Mouse (Mus musculus) small intestine, adult 2 months (tissue): ENCODE measurements around the gene Cdip1. TPM values are rescaled to one million over a fixed set of nuclear protein-coding genes. Genes with fewer than 3 reads are reported as not detected.
A peak's percentile ranks its signal among the peaks of the same experiment; 100 is the strongest.

Experiments
- H3K27ac ChIP-seq: fragments of 200-500 bp; 2 replicates; pipeline ENCODE4 v1.5.1; 2012; ENCODE audit warnings: low read depth, low read length, control low read depth, inconsistent platforms; ENCODE audit not compliant: insufficient read depth
- H3K27me3 ChIP-seq: fragments of 200-500 bp; 2 replicates; pipeline ENCODE4 v1.6.1; 2012; ENCODE audit warnings: mild to moderate bottlenecking, moderate library complexity, low read length, inconsistent platforms; ENCODE audit not compliant: control insufficient read depth, insufficient read depth
- H3K36me3 ChIP-seq: fragments of 200-500 bp; 2 replicates; pipeline ENCODE4 v1.6.1; 2012; ENCODE audit warnings: mild to moderate bottlenecking, low read length, control low read depth, inconsistent platforms; ENCODE audit not compliant: control insufficient read depth, insufficient read depth
- H3K4me1 ChIP-seq: fragments of 200-500 bp; 2 replicates; pipeline ENCODE4 v1.6.1; 2012; ENCODE audit warnings: low read length, inconsistent platforms, mixed read lengths; ENCODE audit not compliant: control insufficient read depth, insufficient read depth, insufficient read length
- H3K4me3 ChIP-seq: fragments of 200-500 bp; 2 replicates; pipeline ENCODE4 v1.5.1; 2012; ENCODE audit warnings: low read depth, mild to moderate bottlenecking, control low read depth, inconsistent platforms, low read length, moderate library complexity
- CTCF ChIP-seq: fragments of 200-500 bp; IDR thresholded peaks from 2 replicates; pipeline ENCODE4 v1.5.1; 2012; ENCODE audit warnings: low read depth, mild to moderate bottlenecking, control low read depth, inconsistent platforms, low read length, moderate library complexity, mixed read lengths; ENCODE audit not compliant: insufficient replicate concordance, insufficient read length; ENCODE audit errors: extremely low read depth
- POLR2A ChIP-seq: fragments of 200-500 bp; IDR thresholded peaks from 2 replicates; pipeline ENCODE4 v1.6.1; 2012; ENCODE audit warnings: low read depth, mild to moderate bottlenecking, control low read depth, inconsistent platforms, low read length, moderate library complexity
- WGBS: fragments of 180-500 bp; shearing (Covaris S2); methylation state at CpG from one replicate; pipeline ENCODE4 v1.1.7; 2018; 5-methylcytosine and 5-hydroxymethylcytosine counted together
- polyA plus RNA-seq: library from polyadenylated mRNA; depleted of rRNA; stranded (reverse); fragments of >200 nt; gene quantifications from 2 replicates; pipeline ENCODE4 v1.2.3, GENCODE M21; 2012

Gene Cdip1
- polyA plus RNA-seq, 1 experiment = 87.4 TPM

- peak overlapping the region; percentile 68 for H3K27ac ChIP-seq
- TF ChIP-seq CTCF (no peak), POLR2A (no peak)
- H3K4me3 ChIP-seq = no peak overlapping the region
- H3K27me3 ChIP-seq = no peaks in the 10 kb centered on the region
- 0 out of 2 replicates have a peak, but pooled peaks cover 4% of the 10 kb centered on the region for H3K36me3 ChIP-seq
- peaks cover 20% of the 10 kb centered on the region; the same call in 1 of the 2 replicates for H3K4me1 ChIP-seq
Observed at GRCm38 (mm10) chr16:4788176-4788575, 1.9 kb downstream of the Cdip1 start.

- H3K4me3 ChIP-seq = no peak overlapping the region
- H3K27me3 ChIP-seq = no peaks in the 10 kb centered on the region
- 0 out of 2 replicates have a peak, but pooled peaks cover 4% of the 10 kb centered on the region for H3K36me3 ChIP-seq
- H3K4me1 ChIP-seq = peaks cover 16% of the 10 kb centered on the region; the same call in 1 of the 2 replicates
- TF ChIP-seq CTCF (no peak), POLR2A (no peak)
- WGBS = 39% methylated on average over 4 of the region's 4 CpGs
- no peak overlapping the region for H3K27ac ChIP-seq
Observed at GRCm38 (mm10) chr16:4785706-4786105, 4.4 kb downstream of the Cdip1 start.

GRCm38 (mm10) chr16:4782515-4782914, 7.6 kb downstream of the Cdip1 start:
- Histone ChIP-seq H3K27me3 (no peaks in the 10 kb centered on the region), H3K27ac (no peak overlapping the region), H3K4me1 (peaks cover 15% of the 10 kb centered on the region), H3K36me3 (0 out of 2 replicates have a peak, but pooled peaks cover 8% of the 10 kb centered on the region), H3K4me3 (no peak overlapping the region)
- TF ChIP-seq CTCF (no peak), POLR2A (no peak)

- Histone ChIP-seq H3K4me3 (no peak overlapping the region), H3K27ac (no peak overlapping the region), H3K36me3 (0 out of 2 replicates have a peak, but pooled peaks cover 8% of the 10 kb centered on the region), H3K4me1 (peaks cover 18% of the 10 kb centered on the region), H3K27me3 (no peaks in the 10 kb centered on the region)
- no peak for TF ChIP-seq CTCF
- TF ChIP-seq POLR2A = no peak
- WGBS = 68% methylated on average over 5 of the region's 5 CpGs
Observed at GRCm38 (mm10) chr16:4781524-4782196, 8.4 kb downstream of the Cdip1 start.

- WGBS = 92% methylated on average over 4 of the region's 4 CpGs
- H3K4me3 ChIP-seq = no peak overlapping the region
- H3K27ac ChIP-seq = peak overlapping the region; percentile 98
- no peak for TF ChIP-seq POLR2A
- no peak for TF ChIP-seq CTCF
- no peaks in the 10 kb centered on the region for H3K27me3 ChIP-seq
- H3K4me1 ChIP-seq = peaks cover 20% of the 10 kb centered on the region
- H3K36me3 ChIP-seq = 0 out of 2 replicates have a peak, but pooled peaks cover 8% of the 10 kb centered on the region
Observed at GRCm38 (mm10) chr16:4778940-4779339, 11.2 kb downstream of the Cdip1 start.

GRCm38 (mm10) chr16:4777905-4778609, 12.0 kb downstream of the Cdip1 start:
- H3K27me3 ChIP-seq = no peaks in the 10 kb centered on the region
- peak overlapping the region; percentile 98 for H3K27ac ChIP-seq
- H3K36me3 ChIP-seq = 0 out of 2 replicates have a peak, but pooled peaks cover 4% of the 10 kb centered on the region
- TF ChIP-seq POLR2A = no peak
- no peak for TF ChIP-seq CTCF
- peaks cover 26% of the 10 kb centered on the region for H3K4me1 ChIP-seq
- H3K4me3 ChIP-seq = no peak overlapping the region
- WGBS = 32% methylated on average over 4 of the region's 4 CpGs
